21 mouse cellular contexts compared by ENCODE assay signal in the genomic region with DNA sequence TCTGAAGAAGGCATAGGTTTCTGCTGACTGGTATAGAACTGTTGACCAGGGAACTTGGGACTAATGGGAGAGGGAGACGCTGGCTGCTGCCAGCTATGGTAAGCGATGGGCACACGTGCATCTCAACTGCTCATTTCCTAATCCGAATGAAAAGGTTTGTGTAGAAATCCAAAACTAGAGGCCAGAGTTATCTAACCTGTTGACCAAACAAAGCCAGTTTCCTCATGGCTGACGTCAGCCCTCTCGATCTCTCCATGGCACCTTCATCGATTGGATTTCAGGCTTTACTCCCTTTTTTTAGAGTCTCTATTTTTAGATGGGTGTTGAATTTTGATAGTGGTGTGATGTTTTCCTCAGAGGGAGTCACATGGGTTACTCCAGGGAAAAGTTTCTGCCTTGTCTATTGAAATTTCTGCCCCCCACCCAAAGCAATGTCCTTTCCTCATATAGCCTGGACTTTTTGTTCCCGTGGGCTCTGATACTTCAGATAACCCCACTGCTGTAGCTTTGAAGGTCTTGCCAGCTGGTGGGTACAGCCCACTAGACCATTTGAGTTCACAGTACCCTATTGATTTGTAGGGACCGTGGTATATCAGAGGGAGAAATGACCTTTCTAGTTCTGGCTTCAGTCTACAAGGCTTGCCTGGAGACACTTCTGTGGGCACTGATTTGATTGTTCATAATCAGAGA. TPM values are rescaled to one million over a fixed set of nuclear protein-coding genes. Genes with fewer than 3 reads are reported as not detected.
"Had no signal": no experiment of that assay in that cellular context is flagged by ENCODE, and none has a peak within 500 bp of the region (broad histone marks: within the 10 kb centered on the region; RNA-seq: fewer than 3 reads in every experiment).

No protein-coding gene starts in this region.

- ATAC-seq: midbrain, embryonic 13.5 days; midbrain, embryonic 15.5 days had no signal

- H3K9ac ChIP-seq: liver, embryonic 14.5 days; lung, embryonic 15.5 days; midbrain, embryonic 13.5 days; midbrain, embryonic 15.5 days; neural tube, embryonic 12.5 days; stomach, embryonic 15.5 days had no signal

- H3K27ac ChIP-seq: liver, embryonic 14.5 days; lung, embryonic 15.5 days; macrophage; midbrain, embryonic 13.5 days; midbrain, embryonic 15.5 days; neural tube, embryonic 12.5 days; stomach, embryonic 15.5 days; stomach, postnatal 0 days had no signal

- H3K27me3 ChIP-seq: lung, embryonic 15.5 days; midbrain, embryonic 13.5 days; midbrain, embryonic 15.5 days; neural tube, embryonic 12.5 days; stomach, embryonic 15.5 days had no signal

- H3K4me2 ChIP-seq: lung, embryonic 15.5 days; midbrain, embryonic 11.5 days; midbrain, embryonic 13.5 days; midbrain, embryonic 15.5 days; neural tube, embryonic 12.5 days; stomach, embryonic 15.5 days had no signal

- H3K4me3 ChIP-seq: lung, embryonic 15.5 days; megakaryocyte, embryonic 14.5 days; midbrain, embryonic 13.5 days; midbrain, embryonic 15.5 days; neural tube, embryonic 12.5 days; stomach, embryonic 15.5 days had no signal

- H3K9me3 ChIP-seq: lung, embryonic 15.5 days; midbrain, embryonic 13.5 days; midbrain, embryonic 15.5 days; neural tube, embryonic 12.5 days; stomach, embryonic 15.5 days had no signal

- DNase-seq: lung, adult 2 months; lung, postnatal 10 days; lung, postnatal 36 days; right cerebral cortex, postnatal 14 days; thymus, adult 2 months; thymus, postnatal 25 days; thymus, postnatal 4 days had no signal

- H3K36me3 ChIP-seq: lung, embryonic 15.5 days; midbrain, embryonic 15.5 days; stomach, embryonic 15.5 days had no signal

RNA-seq across cellular contexts. Expression of a gene that starts 1.7 kb away (rescaled TPM):
- total RNA-seq: megakaryocyte progenitor cell, adult 5-6 weeks; midbrain, postnatal 0 days; monocyte, adult 5-6 weeks; neutrophil, adult 5-6 weeks had no signal
- polyA plus RNA-seq: macrophage; midbrain, embryonic 11.5 days; thymus, adult 2 months had no signal
